Mouse (Mus musculus) layer of hippocampus, adult 9-10 months (tissue): ENCODE measurements around the gene Hlcs.

Experiments used
- DNase-seq: peaks from one replicate; pipeline ENCODE4 v3.0.0; 2022; ENCODE audit warnings: low spot score

Gene Hlcs

DNA sequence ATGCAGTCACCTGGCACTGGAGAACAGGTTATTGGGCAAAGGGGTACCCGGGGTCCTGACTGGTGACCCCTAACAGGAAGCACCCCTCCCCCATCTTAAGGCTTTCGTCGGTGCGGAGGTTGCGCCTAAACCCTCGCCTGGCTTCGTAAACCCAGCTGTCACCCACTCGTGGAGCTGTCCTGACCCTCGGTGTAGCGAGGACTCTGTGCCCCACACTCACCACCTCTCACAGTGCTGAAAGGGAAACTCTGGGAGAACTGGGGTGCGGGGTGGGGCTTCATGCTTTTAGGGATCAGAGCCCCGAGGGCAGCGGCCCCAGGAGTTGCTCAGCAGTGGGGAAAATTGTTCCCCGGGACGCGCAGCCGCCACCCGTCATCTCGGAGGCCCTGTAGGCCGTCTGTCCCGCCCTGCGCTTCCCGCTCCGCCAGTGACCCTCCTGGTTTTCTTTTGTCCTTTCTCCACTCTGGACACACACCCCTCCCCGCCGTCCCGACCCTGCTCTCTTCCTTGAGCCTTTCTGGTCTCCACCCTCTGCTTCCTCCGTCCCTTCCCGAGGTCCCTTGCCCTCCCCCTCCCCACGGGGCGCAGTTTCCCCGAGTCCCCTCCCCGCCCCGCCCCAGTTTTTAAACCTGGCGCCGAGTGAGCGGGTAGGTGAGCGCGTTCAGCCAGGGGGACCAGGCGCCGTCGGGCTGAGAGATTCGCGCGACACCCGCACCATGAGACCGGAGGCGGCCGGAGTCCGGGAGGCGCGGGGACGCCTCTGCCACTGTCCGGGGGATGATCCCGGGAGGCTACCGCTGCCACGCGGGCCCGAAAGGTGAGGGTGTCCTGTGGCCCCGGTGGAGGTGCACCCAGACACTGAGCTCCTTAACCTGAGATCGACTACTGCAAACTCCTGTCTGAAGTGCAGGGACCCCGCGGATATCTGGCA, 14.7 kb upstream of the Hlcs start, which contains the start of gene Ripply3:
Gene Ripply3, plus strand, starts transcription at position 640 of the 931 bp plus-strand sequence.
- DNase-seq = no peak

DNA sequence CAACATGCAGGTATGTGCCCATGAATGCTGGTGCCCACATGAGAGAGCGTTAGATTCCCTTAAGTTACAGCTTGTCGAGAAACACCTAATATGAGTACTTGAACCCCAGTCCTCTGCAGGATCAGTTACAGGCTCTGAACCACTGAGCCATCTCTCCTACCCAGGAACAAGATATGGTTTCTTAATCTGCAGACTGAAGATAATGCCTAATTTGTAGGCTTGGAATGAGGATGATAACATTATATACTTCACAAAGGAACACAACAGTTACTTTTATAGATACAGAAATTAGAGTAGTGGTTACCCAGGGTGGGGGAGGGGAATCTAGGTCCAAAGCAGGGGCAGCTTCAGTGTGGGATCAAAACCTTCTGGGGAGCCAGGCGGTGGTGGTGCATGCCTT, 12.6 kb upstream of the Hlcs start:
- DNase-seq = no peak

DNA sequence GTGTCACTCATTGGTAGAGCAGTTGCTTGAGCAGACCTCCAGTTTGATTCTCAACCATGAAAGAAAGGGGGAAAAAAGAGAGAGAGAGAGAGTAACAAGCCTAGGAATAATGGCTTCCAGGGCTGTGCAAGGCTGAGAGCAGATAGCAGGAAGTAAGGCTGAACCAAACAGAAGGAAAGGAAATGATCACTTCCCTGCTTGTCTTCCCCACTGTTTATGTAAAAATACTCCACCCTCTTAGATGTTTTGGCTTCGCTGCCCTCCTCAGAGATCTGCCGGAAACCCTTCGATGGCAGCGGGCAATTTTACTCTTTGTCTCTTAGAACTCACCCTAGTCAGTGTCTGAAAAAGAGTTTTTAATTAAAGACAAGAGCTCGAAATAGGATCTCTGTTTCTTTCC, 10.3 kb upstream of the Hlcs start:
- no peak for DNase-seq

DNA sequence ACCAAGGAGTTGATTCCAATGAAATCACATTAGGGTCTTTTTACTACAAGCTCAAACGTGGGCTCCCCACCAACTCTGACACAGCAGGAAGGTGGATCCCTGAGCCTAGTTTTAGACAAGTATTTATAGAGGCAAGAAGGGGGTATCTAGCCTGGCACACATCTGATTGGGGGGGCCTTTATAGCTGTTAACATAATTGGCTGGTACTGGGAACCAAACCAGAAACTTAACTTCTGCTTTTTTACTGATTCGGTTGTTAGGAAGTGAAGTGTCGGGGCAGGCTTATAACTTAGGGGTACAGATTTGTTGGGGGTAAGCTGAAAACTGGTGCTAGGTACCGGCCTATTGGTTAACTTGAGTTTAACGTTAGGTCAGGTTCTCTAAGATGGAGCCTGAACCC, 6.9 kb upstream of the Hlcs start:
- DNase-seq = no peak

DNA sequence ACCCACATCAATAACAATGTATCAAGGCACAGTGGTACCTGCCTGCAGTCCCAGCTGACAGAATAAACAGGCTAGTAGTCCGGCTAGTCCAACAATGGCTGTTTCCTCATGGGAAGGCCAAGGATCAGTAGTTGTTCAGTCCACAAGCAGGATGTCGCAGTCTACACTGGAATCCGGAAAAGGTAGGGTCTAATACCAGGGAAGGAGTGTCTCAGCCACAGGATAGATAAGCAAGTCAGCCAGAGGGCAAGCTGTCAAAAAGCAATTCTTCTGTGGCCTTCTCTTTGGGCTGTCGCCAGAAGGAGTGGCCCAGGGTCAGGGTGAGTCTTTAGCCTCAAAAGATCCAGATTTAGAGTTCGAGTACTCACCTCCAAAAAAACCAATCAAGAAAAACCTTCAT, 4.4 kb upstream of the Hlcs start:
- DNase-seq = no peak

DNA sequence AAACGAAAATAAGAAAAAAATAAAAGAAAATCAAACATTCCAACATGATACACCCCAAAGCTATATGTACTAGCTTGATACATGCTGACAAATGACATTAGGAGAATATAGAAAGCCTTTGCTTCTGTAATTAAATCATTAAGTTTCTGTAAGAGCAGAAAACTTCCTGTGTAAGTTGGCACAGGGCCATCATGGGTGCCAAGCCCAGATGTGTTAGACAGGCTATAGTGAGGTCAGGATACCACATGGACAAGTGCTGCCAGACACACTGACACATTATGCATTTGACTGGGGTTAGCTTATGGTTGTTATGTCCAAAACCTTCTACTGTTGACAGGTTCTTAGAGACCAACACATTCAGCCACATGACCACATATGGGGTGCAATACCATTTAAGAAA, 1.8 kb upstream of the Hlcs start:
- no peak for DNase-seq

DNA sequence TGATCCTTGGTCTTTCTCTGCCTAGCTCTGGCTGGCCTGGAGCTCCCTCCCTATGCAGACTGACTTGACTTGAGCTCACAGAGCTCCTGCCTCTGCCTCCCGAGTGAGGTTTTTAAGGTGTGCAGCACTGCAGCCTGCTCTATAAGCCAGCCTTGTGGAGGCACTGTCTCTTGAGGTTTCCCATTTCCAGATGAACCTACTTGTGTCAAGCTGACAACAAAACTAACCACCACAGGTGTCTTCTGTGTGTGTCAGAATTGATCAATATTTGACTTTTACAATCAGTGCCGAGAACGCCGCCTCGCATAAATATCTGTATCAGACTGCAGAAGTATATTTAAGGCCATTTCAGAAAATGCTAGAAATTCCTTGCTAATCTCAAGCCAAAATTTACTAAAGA, 1.3 kb upstream of the Hlcs start:
- DNase-seq = no peak

DNA sequence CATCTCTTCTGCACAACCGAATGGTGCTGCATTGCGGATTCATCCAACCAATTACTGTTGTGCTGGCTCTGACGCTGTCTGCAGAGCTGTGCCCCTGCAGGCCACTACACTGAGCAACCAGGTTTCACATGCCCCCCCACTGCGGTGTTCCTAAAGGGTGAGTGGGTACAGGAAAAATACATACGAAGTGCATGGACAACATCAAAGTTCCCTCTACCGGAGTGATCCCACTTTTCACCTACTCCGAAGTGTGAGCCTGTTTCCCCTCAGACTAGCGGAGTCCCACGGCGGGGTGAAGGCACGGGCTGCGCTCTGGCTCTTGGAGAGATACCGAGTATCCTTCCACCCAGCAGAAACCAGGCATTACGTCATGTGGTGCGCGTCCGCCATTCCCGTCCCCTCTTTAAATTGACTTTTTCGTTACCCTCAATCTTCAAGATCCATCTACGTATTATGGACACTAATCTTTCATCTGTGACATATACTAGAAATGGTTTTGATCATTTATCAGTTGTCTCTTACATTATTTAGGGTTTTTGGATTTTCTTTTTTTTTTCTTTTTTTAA, 625 bp downstream of the Hlcs start:
- DNase-seq = peak; percentile 69

DNA sequence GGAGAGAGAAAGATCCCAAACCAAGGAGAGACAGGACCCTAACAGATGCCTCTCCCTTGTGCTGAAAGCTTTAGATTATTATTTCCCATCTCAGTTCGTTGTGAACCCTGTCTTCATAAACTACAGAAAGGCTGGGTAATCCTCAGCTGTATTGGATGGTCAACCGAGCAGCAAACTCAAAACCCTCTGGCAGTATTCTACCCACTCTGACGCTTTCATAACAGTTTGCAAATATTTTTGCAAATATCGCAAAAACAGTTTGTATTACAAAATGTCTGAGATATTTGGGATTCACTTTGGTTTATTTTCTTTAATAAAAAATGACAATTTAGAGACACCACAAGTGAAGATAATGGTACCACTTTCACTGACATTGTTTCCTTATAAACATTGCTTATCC, 1.4 kb downstream of the Hlcs start:
- no peak for DNase-seq

DNA sequence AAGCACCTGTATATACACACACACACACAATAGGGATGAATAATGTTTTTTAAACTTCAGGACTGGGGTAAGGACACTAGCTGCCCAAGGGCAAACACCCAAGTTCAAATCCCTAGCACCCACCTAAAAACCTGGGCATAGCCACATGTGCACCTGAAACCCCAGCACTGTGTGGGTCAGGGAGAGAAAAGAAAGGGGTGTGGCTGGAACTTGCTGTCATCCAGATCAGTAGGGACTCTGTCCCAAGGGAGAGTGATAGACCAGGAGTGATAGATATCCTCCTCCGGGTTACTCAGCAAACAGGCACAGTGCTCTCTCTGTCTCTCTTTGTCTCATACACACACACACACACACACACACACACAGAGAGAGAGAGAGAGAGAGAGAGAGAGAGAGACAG, 2.0 kb downstream of the Hlcs start:
- DNase-seq = no peak

DNA sequence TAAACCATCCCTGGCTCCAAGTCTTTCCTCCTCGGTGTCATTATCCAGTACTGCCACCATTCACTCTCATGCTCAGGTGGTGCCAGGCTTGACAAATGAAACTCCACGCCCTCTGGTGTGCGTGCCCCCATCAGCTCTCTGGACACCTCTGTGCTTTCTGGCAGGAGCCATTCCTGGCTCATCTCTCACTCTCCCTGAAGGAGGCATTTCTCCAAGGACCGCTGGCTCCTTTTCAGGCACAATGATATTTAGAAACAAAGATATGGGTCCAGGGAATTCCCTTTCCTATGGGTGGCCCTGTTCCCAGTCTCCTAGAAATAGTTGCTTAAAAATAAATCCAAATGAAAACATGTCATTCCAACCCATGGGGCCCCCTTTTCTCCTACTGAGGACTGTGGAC, 4.3 kb downstream of the Hlcs start:
- no peak for DNase-seq

DNA sequence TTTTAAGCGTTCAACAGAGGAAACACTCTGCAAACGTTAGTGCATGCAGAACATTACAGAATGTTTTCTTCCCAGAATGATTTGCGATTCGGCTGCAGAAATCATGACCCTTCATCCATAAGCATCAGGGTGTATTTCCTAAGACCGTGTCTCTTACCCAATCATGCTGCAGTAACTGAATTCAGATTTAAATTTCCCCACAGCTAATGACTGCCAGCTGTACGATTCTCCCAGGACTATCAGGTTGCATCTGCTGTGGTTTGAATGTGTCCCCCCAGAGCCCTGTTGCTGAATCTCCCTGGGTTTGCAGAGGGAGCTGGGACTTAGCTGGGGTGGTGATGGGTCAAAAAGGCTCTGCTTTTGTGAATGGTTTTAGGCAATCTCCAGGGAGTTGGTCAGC, 5.4 kb downstream of the Hlcs start:
- no peak for DNase-seq

DNA sequence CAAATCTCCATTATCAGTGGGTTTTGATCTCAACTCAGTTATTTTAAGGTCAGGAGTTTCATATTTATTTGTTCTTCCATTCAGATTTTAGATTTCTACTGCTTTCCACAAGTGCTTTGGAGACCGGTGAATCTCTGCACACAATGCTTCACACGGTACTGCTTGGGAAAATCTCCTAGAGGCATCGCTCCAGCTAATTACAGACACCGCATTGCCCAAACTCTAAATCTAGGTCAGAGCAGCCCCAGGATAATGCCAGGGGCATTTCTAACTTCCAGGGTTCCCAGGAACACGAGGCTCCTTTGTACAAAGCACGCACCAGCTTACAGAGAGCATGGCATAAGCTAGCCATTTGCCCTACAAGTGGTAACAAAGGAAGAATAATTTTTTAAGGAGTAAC, 5.8 kb downstream of the Hlcs start:
- no peak for DNase-seq

DNA sequence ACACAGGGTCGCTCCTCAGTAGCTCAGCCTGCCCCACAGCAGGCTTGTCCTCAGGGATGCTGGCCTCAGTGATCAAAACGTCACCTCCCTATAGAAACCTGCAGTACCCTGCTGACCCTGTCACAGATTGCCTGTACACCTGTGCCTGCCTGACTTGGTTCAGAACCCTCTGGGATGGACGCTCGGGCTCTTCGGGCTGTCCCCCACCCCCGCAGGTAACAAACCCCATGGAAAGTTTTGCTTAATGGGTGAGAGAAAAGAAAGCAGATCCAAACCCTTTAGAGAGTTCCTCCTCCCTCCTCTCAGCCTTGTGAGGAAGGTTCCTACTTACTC, 10.2 kb downstream of the Hlcs start:
- no peak for DNase-seq

DNA sequence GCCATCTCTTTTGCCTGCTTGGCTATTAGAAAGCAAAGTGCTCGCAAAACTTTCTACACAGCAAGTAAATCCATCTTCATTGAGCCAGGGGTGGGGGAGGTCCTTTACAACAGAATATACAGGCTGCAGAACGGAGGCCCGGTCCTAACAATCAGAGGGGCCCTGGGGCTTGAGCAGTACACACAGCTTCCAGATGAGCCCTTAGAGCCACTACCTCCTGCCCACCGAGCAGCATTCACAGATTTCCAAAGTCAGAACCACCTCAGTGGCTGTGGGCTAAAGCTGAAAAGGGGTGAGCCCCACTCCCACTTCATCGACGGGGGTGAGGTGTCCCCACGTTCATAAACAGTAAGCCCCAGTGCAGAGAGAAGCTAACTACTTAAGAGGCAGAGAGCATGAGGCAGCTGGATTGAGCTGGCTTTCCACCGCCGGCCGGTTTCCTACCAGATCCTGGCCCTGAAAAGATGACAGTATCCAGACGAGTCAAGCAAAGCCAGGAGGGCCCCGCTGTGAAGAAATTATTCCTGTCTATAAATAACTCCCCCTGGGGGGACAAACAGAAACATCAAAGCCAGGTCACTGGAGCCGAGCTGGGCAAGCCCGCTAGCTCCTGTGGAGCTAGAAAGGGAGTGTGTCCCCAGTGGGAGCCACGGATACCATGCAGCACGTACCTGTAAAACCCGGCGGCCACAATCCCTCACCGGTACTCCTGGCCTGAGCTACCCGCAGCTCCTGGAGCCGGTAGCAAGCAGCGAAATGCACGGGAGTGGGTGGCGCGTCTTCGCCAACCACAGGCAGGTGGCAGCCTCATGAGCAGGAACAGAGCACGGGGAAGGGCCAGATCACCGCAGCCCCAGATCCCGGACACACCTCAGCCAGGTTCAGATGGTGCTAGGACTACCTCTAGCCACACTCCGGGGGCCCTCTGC, 10.8 kb downstream of the Hlcs start:
- DNase-seq = no peak

DNA sequence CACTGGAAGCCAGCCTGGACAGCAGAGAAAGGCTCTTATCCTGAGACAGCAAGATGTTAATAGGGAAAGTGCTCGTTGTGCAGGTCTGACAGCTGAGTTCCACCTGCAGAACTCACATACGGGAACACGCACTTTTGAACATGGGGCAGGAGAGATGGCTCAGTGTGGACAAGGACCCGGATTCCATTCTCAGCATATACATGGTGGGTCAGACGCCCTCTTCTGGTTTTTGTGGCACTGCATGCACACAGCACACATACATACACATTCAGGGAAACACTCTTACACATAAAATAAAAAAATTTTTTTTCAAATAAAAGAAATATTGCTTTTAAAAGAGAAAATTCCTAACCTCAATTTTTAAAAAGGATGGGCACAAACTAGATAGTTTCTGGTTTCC, 11.7 kb downstream of the Hlcs start:
- DNase-seq = no peak

DNA sequence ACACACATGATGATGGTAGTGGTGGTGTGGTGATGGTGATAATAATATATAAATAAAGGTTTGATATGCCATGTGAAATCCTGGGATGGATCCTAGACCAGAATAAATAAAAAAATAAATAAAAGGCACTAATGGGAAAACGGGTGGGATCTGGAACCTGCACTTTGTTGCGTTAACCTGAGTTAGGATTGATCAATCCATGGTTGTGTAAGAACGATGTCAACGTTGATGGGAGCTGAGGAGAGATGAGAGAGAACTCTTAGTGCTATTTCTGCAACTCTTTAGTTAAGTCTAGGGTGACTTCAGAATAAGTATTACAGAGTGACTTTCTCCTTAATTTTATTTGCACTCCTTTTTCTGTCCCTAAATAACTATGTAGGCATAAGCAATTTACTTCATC, 12.2 kb downstream of the Hlcs start:
- DNase-seq = no peak

DNA sequence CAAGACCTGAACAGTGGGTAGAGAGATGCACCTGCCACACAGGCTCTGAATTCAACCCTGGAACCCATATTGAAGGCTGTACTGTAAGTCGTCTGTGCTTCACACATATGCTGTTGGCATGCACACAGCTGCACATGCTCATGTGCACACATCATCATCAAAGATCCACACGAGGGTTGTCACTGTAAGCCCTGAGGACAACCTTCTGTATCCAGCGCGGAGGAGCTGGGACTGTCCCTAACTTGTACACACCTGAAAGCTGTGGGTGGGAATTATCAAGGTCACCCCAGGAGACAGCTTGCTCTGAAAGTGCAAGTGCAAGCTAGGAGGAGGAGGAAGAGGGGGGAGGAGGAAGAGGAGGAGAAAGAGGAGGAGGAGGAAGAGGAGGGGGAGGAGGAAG, 14.2 kb downstream of the Hlcs start:
- no peak for DNase-seq

DNA sequence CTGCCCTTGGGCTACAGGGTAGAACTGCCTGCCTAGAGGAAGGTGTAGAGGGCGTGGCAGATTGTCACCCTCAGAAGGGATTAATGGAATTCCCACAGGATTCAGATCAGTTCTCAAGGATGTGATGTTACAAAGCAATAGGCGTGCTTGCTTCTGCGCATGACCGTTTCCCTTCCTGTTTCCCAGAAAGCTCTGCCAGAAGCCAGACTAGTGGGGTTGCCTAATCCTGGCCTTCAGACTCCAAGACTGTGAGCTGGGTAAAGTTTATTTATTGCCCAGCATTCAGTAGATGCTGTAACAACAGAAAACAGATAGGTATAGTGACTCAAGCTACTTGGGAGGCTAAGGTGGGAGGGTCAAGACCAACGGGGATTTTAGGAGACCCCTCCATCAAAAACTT, 15.3 kb downstream of the Hlcs start:
- DNase-seq = no peak

DNA sequence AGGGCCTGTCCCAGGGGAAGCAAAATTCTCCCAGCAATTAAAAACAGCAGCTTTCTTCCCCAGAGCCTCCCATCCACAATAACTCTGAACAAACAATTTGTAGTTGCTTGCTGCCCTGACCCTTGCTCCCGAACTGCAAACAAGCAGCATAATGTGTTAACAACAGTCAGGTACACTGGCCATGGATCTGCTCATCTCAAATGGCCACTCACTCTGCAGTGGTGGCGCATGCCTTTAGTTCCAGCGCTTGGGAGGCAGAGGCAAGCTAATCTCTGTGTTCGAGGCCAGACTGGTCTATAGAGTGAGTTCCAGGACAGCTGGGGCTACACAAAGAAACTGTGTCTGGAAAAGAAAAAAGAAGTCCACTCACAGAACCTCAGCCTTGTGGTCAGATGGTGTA, 22.2 kb downstream of the Hlcs start:
- DNase-seq = no peak

DNA sequence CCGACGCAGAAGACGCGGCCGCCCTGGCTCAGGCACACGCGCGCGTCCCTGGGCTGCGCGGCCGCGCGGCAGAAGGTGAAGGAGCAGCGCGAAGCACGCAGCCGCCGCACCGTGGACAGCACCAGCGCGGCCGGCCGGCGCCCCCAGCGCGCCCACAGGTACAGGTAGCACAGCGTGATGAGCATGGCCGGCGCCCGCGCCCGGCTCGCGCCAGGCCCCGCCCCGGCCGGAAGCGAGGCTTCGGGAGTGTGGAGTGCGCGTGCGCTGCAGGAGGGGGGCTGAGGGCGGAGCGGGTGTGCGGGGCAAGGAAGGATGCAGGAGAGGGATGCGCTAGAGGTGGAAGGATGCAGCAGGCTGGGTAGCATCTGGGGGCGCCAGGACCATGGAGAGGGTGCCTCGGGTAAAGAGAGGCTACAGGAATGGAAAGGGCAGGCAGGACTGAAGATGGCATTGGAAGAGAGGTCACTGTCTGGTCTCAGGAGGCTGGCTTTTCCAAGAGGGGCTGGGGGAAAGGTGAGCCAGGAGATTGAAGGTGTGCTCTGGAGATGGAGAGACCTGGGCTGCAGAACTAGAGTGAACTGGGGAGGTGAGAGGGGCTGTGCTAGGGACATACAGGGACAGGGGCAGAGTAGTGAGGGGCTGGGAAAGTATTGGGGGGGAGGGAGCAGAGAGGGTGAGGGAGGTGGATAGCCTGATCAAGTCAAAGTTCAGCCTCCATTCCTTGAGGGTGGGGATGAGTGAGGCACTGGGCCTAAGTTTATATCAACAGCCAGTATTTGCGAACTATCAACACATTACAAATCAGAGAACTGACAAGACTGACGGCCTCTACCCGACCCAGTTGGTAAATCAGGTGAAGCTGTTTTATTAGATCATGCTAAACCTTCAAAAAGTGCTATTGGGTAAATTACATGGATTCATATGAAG, 23.0 kb downstream of the Hlcs start:
- DNase-seq = no peak
